Comparison of ENCODE assay signal across 10 mouse cellular contexts in the genomic region with DNA sequence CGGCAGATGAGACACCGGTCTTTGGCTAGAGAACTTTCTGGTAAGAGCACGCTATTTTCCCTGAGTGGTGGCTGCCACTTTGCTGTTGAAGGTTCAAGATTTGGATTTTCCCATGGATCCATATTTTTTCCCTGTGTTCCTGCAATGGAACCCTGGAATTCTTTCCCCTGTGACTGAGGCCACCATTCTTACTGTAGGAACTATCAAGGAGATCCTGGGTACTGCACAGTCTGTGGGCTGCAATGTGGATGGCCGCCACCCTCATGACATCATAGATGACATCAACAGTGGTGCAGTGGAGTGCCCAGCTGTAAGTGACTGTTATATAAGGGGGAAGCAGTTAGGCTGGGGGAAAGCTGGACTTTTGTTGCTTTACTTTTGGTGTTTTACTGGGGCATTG. TPM values are rescaled to one million over a fixed set of nuclear protein-coding genes. Genes with fewer than 3 reads are reported as not detected.
DNase-seq lines count a peak whose midpoint lies in the region; ATAC-seq and TF ChIP-seq lines count a peak whose summit lies in the region.
"Had no signal": no experiment of that assay in that cellular context is flagged by ENCODE, and none has a peak within 500 bp of the region (broad histone marks: within the 10 kb centered on the region; RNA-seq: fewer than 3 reads in every experiment).

No protein-coding gene starts in this region.

- H3K4me2 ChIP-seq in heart, embryonic 15.5 days: peak overlapping the region; percentile 75
- peak overlapping the region; percentile 73 for H3K4me2 ChIP-seq in hindbrain, embryonic 12.5 days (replicated peaks)

- TF ChIP-seq POLR2A in ES-Bruce4 (IDR thresholded peaks at IDR 0.05; ENCODE audit: insufficient read depth, low read length): no peak

- no peak for TF ChIP-seq EP300 in ES-Bruce4 (IDR thresholded peaks at IDR 0.05; ENCODE audit: insufficient read depth, low read depth, low read length)

- H3K27ac ChIP-seq in heart, embryonic 15.5 days: peak overlapping the region; percentile 81
- H3K27ac ChIP-seq in ES-Bruce4 (ENCODE audit: insufficient read depth, low read length) (peak overlapping the region; percentile 73), macrophage (peak overlapping the region; percentile 70)
- H3K27ac ChIP-seq in hindbrain, embryonic 12.5 days: no peak overlapping the region
- H3K27ac ChIP-seq in left cerebral cortex, adult 2 months: no peak overlapping the region

- H3K4me3 ChIP-seq in heart, embryonic 15.5 days: peak overlapping the region; percentile 80
- H3K4me3 ChIP-seq in ES-Bruce4 (ENCODE audit: low read depth, low read length) (peak overlapping the region; percentile 89), macrophage (ENCODE audit: inconsistent target) (peak overlapping the region; percentile 77; the same call in 1 of the 2 replicates)
- no peak overlapping the region for H3K4me3 ChIP-seq in hindbrain, embryonic 12.5 days
- no peak overlapping the region for H3K4me3 ChIP-seq in left cerebral cortex, adult 2 months

- peaks cover 52% of the 10 kb centered on the region for H3K79me2 ChIP-seq in macrophage (ENCODE audit: inconsistent target)

- intact Hi-C loops in heart, postnatal 14 days (cut with DNase I): no loop called here
- intact Hi-C loops in left cerebral cortex, adult 2 months (cut with DNase I): no loop called here

- peak overlapping the region; percentile 74 for H3K9ac ChIP-seq in heart, embryonic 15.5 days
- H3K9ac ChIP-seq in ES-Bruce4 (ENCODE audit: low read depth, poor library complexity, severe bottlenecking): peak overlapping the region; percentile 93
- H3K9ac ChIP-seq in hindbrain, embryonic 12.5 days: no peak overlapping the region

- peaks cover 56% of the 10 kb centered on the region for H3K4me1 ChIP-seq in heart, embryonic 15.5 days (replicated peaks)
- H3K4me1 ChIP-seq in ES-Bruce4 (ENCODE audit: control insufficient read depth, insufficient read depth, low read length): no peaks in the 10 kb centered on the region
- peaks cover 44% of the 10 kb centered on the region for H3K4me1 ChIP-seq in hindbrain, embryonic 12.5 days

- no peaks in the 10 kb centered on the region for H3K27me3 ChIP-seq in heart, embryonic 15.5 days
- H3K27me3 ChIP-seq in ES-Bruce4 (ENCODE audit: control insufficient read depth, insufficient read depth, low read length, poor library complexity, severe bottlenecking): no peaks in the 10 kb centered on the region
- H3K27me3 ChIP-seq in hindbrain, embryonic 12.5 days: no peaks in the 10 kb centered on the region
- H3K27me3 ChIP-seq: Patski had no signal

- DNase-seq in heart, postnatal 14 days: no peak
- no peak for DNase-seq in layer of hippocampus, adult 18-20 months (ENCODE audit: low spot score in 2 of 2)
- no peak for DNase-seq in urinary bladder, postnatal 25 days (ENCODE audit: low spot score)
- no peak for DNase-seq in left cerebral cortex, adult 2 months (ENCODE audit: extremely low spot score in 1 of 2, low spot score in 2 of 2)
- DNase-seq: cerebellum, adult 8-10 months had no signal

- H3K36me3 ChIP-seq in heart, embryonic 15.5 days: peaks cover 21% of the 10 kb centered on the region
- H3K36me3 ChIP-seq in ES-Bruce4 (ENCODE audit: control insufficient read depth, insufficient read depth, low read length, poor library complexity, severe bottlenecking) (peaks cover 32% of the 10 kb centered on the region), macrophage (ENCODE audit: inconsistent target) (peaks cover 10% of the 10 kb centered on the region; the same call in 1 of the 2 replicates)
- H3K36me3 ChIP-seq in hindbrain, embryonic 12.5 days: peaks cover 20% of the 10 kb centered on the region

- ATAC-seq in heart, embryonic 15.5 days (replicated peaks; ENCODE audit: insufficient number of reproducible peaks, insufficient read depth, low FRiP score, low read depth): no peak
- no peak for ATAC-seq in hindbrain, embryonic 12.5 days (ENCODE audit: low FRiP score)
- ATAC-seq: Patski had no signal

- 64% methylated on average over 4 of the region's 4 CpGs for WGBS in heart, embryonic 15.5 days
- WGBS in hindbrain, embryonic 12.5 days: 69% methylated on average over 4 of the region's 4 CpGs
- WGBS in macrophage (ENCODE audit: missing documents): 69% methylated on average over 4 of the region's 4 CpGs

- no peaks in the 10 kb centered on the region for H3K9me3 ChIP-seq in heart, embryonic 15.5 days (replicated peaks)
- no peaks in the 10 kb centered on the region for H3K9me3 ChIP-seq in ES-Bruce4 (replicated peaks; ENCODE audit: control insufficient read depth, insufficient read depth, low read length, poor library complexity, severe bottlenecking)
- no peaks in the 10 kb centered on the region for H3K9me3 ChIP-seq in hindbrain, embryonic 12.5 days (replicated peaks)

- no peak for TF ChIP-seq CTCF in ES-Bruce4 (IDR thresholded peaks at IDR 0.05; ENCODE audit: low read depth, low read length)
- no peak for TF ChIP-seq CTCF in left cerebral cortex, adult 2 months (IDR thresholded peaks at IDR 0.05)

RNA-seq across cellular contexts. Expression of a gene that starts 2.1 kb away (rescaled TPM):
- polyA plus RNA-seq in heart, embryonic 15.5 days (2015; fragmentation: Nextera tagmentation; extraction: Ambion mirVana): 8.3 and 9.3 TPM in 2 replicates
- total RNA-seq in heart, postnatal 14 days (2021): 10 to 100 TPM; 12.0 to 13.4 TPM
- polyA plus RNA-seq in ES-Bruce4 (2011; ENCODE audit: insufficient read depth, insufficient read length, low read depth, missing spikeins) (14.7 and 17.0 TPM in 2 replicates), macrophage (2018) (12.2 to 17.5 TPM (median 12.3 TPM) in 3 replicates)
- polyA plus RNA-seq in hindbrain, embryonic 12.5 days (2016; fragmentation: Nextera tagmentation; extraction: Ambion mirVana): 19.0 and 22.0 TPM in 2 replicates
- 100 to 1,000 TPM in 7 of 26 experiments, 10 to 100 TPM in 19; 12.7 to 176 (median 74.9) TPM for total RNA-seq in macrophage (2018; cell fraction: chromatin; rRNA removed)
- 10 to 100 TPM; 10.0 to 24.4 (median 16.4) TPM for total RNA-seq in macrophage (2018; cell fraction: cytosol; rRNA removed)
- total RNA-seq in macrophage (2018; cell fraction: nucleus; rRNA removed): 10 to 100 TPM; 10.4 to 84.4 (median 31.7) TPM
- total RNA-seq in layer of hippocampus, adult 18-20 months (2021): 10 to 100 TPM; 30.3 to 38.7 TPM
- 10 to 100 TPM; 37.6 to 38.2 TPM for total RNA-seq in left cerebral cortex, adult 2 months (2021)

RNA-seq across cellular contexts. Expression of a gene that starts 2.2 kb away (rescaled TPM):
- polyA plus RNA-seq in heart, embryonic 15.5 days (2015; fragmentation: Nextera tagmentation; extraction: Ambion mirVana): 79.3 and 89.3 TPM in 2 replicates
- 10 to 100 TPM; 66.3 to 75.0 TPM for total RNA-seq in heart, postnatal 14 days (2021)
- polyA plus RNA-seq in ES-Bruce4 (2011; ENCODE audit: insufficient read depth, insufficient read length, low read depth, missing spikeins) (114 and 117 TPM in 2 replicates), macrophage (2018) (494 to 663 TPM (median 662 TPM) in 3 replicates)
- 101 and 114 TPM in 2 replicates for polyA plus RNA-seq in hindbrain, embryonic 12.5 days (2016; fragmentation: Nextera tagmentation; extraction: Ambion mirVana)
- 100 to 1,000 TPM in 14 of 26 experiments, 10 to 100 TPM in 12; 49.4 to 246 (median 102) TPM for total RNA-seq in macrophage (2018; cell fraction: chromatin; rRNA removed)
- 1,000 to 10,000 TPM in 1 of 26 experiments, 100 to 1,000 TPM in 25; 247 to 1,058 (median 502) TPM for total RNA-seq in macrophage (2018; cell fraction: cytosol; rRNA removed)
- 100 to 1,000 TPM in 14 of 26 experiments, 10 to 100 TPM in 12; 77.9 to 417 (median 104) TPM for total RNA-seq in macrophage (2018; cell fraction: nucleus; rRNA removed)
- 100 to 1,000 TPM in 1 of 2 experiments, 10 to 100 TPM in 1; 97.3 to 116 TPM for total RNA-seq in layer of hippocampus, adult 18-20 months (2021)
- total RNA-seq in left cerebral cortex, adult 2 months (2021): 100 to 1,000 TPM; 110 to 129 TPM

RNA-seq across cellular contexts. Expression of a gene that starts 18.3 kb away (rescaled TPM):
- polyA plus RNA-seq in heart, embryonic 15.5 days (2015; fragmentation: Nextera tagmentation; extraction: Ambion mirVana): 20.4 and 23.6 TPM in 2 replicates
- total RNA-seq in heart, postnatal 14 days (2021): 10 to 100 TPM; 12.9 to 16.3 TPM
- polyA plus RNA-seq in ES-Bruce4 (2011; ENCODE audit: insufficient read depth, insufficient read length, low read depth, missing spikeins) (7.9 and 9.0 TPM in 2 replicates), macrophage (2018) (7.4 to 18.5 TPM (median 18.2 TPM) in 3 replicates)
- 22.4 and 23.9 TPM in 2 replicates for polyA plus RNA-seq in hindbrain, embryonic 12.5 days (2016; fragmentation: Nextera tagmentation; extraction: Ambion mirVana)
- 10 to 100 TPM in 11 of 26 experiments, 1 to 10 TPM in 14, under 1 TPM in 1; 0.92 to 22.8 (median 9.1) TPM for total RNA-seq in macrophage (2018; cell fraction: chromatin; rRNA removed)
- 10 to 100 TPM; 10.6 to 24.8 (median 15.1) TPM for total RNA-seq in macrophage (2018; cell fraction: cytosol; rRNA removed)
- 10 to 100 TPM in 21 of 26 experiments, 1 to 10 TPM in 5; 6.8 to 31.1 (median 14.9) TPM for total RNA-seq in macrophage (2018; cell fraction: nucleus; rRNA removed)
- 10 to 100 TPM; 20.5 to 20.7 TPM for total RNA-seq in layer of hippocampus, adult 18-20 months (2021)
- 10 to 100 TPM; 23.9 to 26.7 TPM for total RNA-seq in left cerebral cortex, adult 2 months (2021)

Comparison
In these comparisons a context has a peak if more than half of its experiments do, and no peak if none do; other contexts are left out.
1. H3K27ac ChIP-seq: peak in heart, embryonic 15.5 days (single experiment), ES-Bruce4 (single experiment) and macrophage (single experiment); none in hindbrain, embryonic 12.5 days (single experiment) and left cerebral cortex, adult 2 months (single experiment).
2. H3K4me3 ChIP-seq: peak in heart, embryonic 15.5 days (single experiment), ES-Bruce4 (single experiment) and macrophage (single experiment); none in hindbrain, embryonic 12.5 days (single experiment) and left cerebral cortex, adult 2 months (single experiment).